Mouse (Mus musculus): ENCODE measurements at regions not wholly inside any gene's neighbourhood (a gene's known extent, or its start where the extent isn't known, plus 50 kb on each side); places are given as distances from the start of the nearest gene placed in this dataset.

DNA sequence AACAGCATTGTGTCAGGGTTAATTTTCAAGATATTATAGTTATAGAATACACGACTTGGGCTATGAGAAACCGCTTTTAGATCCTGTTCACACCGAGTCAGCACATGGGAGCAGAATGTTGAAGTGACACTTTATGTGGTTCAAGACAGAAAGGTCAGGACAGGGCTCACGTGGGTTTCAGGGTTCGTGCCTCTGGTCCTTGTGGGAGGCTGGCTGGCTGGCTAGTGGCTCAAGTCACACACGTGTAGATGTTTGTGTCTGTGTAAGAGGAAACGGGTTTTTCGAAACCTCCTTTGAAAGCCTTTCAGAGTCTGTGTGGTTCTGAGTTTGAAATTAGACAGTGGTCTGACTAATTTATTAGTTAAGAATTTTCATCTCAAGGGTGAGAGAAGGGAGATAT lies 255.3 kb downstream of the Foxa2 start:
- TF ChIP-seq HCFC1 (IDR thresholded peaks at IDR 0.05; ENCODE audit: borderline replicate concordance, insufficient read depth, low read length): no peak
- TF ChIP-seq ZC3H11A (IDR thresholded peaks at IDR 0.05; ENCODE audit: borderline replicate concordance, low read depth, low read length): no peak
